Comparison of ENCODE assay signal across 27 mouse cellular contexts in genomic region chr17:63057740-63058388, GRCm38 (mm10).
DNase-seq lines count a peak whose midpoint lies in the region; ATAC-seq and TF ChIP-seq lines count a peak whose summit lies in the region.
"Had no signal": no experiment of that assay in that cellular context is flagged by ENCODE, and none has a peak within 500 bp of the region (broad histone marks: within the 10 kb centered on the region; RNA-seq: fewer than 3 reads in every experiment).

No protein-coding gene starts in this region.

- TF ChIP-seq CTCF in brain, embryonic 14.5 days (IDR thresholded peaks at IDR 0.05; ENCODE audit: borderline replicate concordance, extremely low read depth, insufficient read depth, insufficient read length), result no peak

- H3K9ac ChIP-seq in forebrain, embryonic 11.5 days (ENCODE audit: low read length), result no peak overlapping the region
- no peak overlapping the region for H3K9ac ChIP-seq in forebrain, embryonic 12.5 days
- no peak overlapping the region for H3K9ac ChIP-seq in forebrain, embryonic 16.5 days (replicated peaks; ENCODE audit: low read depth, low read length)
- H3K9ac ChIP-seq: embryonic facial prominence, embryonic 12.5 days; heart, embryonic 13.5 days; hindbrain, embryonic 13.5 days; liver, embryonic 13.5 days; midbrain, embryonic 13.5 days had no signal

- 0 out of 2 replicates have a peak, but pooled peaks cover 7% of the 10 kb centered on the region for H3K4me1 ChIP-seq in forebrain, embryonic 11.5 days (replicated peaks; ENCODE audit: control insufficient read depth, insufficient read depth, low read length)
- H3K4me1 ChIP-seq in forebrain, embryonic 12.5 days, result peaks cover 14% of the 10 kb centered on the region; the same call in 1 of the 2 replicates
- H3K4me1 ChIP-seq in forebrain, embryonic 16.5 days (replicated peaks; ENCODE audit: control insufficient read depth, insufficient read depth, low read length), result peaks cover 5% of the 10 kb centered on the region
- H3K4me1 ChIP-seq: embryonic facial prominence, embryonic 12.5 days; heart, embryonic 13.5 days; liver, embryonic 13.5 days; megakaryocyte, embryonic 14.5 days had no signal

- H3K4me2 ChIP-seq in forebrain, embryonic 11.5 days (ENCODE audit: low read depth, low read length, severe bottlenecking), result no peak overlapping the region
- no peak overlapping the region for H3K4me2 ChIP-seq in forebrain, embryonic 12.5 days
- no peak overlapping the region for H3K4me2 ChIP-seq in forebrain, embryonic 16.5 days (ENCODE audit: low read length)
- H3K4me2 ChIP-seq: embryonic facial prominence, embryonic 12.5 days; heart, embryonic 13.5 days; hindbrain, embryonic 13.5 days; liver, embryonic 13.5 days; midbrain, embryonic 13.5 days had no signal

- no peak overlapping the region for H3K4me3 ChIP-seq in forebrain, embryonic 11.5 days (ENCODE audit: low read depth, low read length)
- no peak overlapping the region for H3K4me3 ChIP-seq in forebrain, embryonic 12.5 days (replicated peaks)
- no peak overlapping the region for H3K4me3 ChIP-seq in forebrain, embryonic 16.5 days (replicated peaks; ENCODE audit: low read length)
- H3K4me3 ChIP-seq: embryonic facial prominence, embryonic 12.5 days; erythroblast, embryonic 14.5 days; heart, embryonic 13.5 days; hindbrain, embryonic 13.5 days; liver, embryonic 13.5 days; megakaryocyte, embryonic 14.5 days; midbrain, embryonic 13.5 days had no signal

- ATAC-seq in forebrain, embryonic 11.5 days (replicated peaks; ENCODE audit: low FRiP score), result no peak
- ATAC-seq in forebrain, embryonic 12.5 days (ENCODE audit: low FRiP score), result no peak
- peak; percentile 48; the same call in 1 of the 2 replicates for ATAC-seq in forebrain, embryonic 16.5 days
- ATAC-seq: inflammation-experienced regulatory T-cells, adult 6 months; midbrain, embryonic 13.5 days had no signal

- DNase-seq in forebrain, embryonic 11.5 days (ENCODE audit: low spot score), result peak; percentile 10
- DNase-seq in layer of hippocampus, adult 11-12 months (ENCODE audit: low spot score), result peak; percentile 50
- no peak for DNase-seq in layer of hippocampus, adult 9-10 months (ENCODE audit: low spot score)
- peak; percentile 65 for DNase-seq in brain, embryonic 14.5 days (ENCODE audit: low read depth)
- no peak for DNase-seq in embryo, embryonic 11 days
- no peak for DNase-seq in kidney, adult 8-10 months
- DNase-seq: B cell, adult 2 months; cerebellum, adult 9-10 months; gastrocnemius, postnatal 10 days; kidney, adult 18-20 months; kidney, postnatal 10 days; liver, embryonic 13.5 days; lung, adult 2 months; lung, postnatal 36 days; right cerebral cortex, postnatal 14 days; spleen, adult 18-20 months had no signal

- no peak for TF ChIP-seq POLR2A in brain, embryonic 14.5 days (IDR thresholded peaks at IDR 0.05; ENCODE audit: borderline replicate concordance, extremely low read depth, insufficient read depth, insufficient read length, poor library complexity, severe bottlenecking)

- H3K27me3 ChIP-seq in forebrain, embryonic 11.5 days (ENCODE audit: control insufficient read depth, insufficient read depth, low read length), result no peaks in the 10 kb centered on the region
- no peaks in the 10 kb centered on the region for H3K27me3 ChIP-seq in forebrain, embryonic 12.5 days
- no peaks in the 10 kb centered on the region for H3K27me3 ChIP-seq in forebrain, embryonic 16.5 days (replicated peaks; ENCODE audit: control insufficient read depth, insufficient read depth, low read length)
- H3K27me3 ChIP-seq: CH12.LX; embryonic facial prominence, embryonic 12.5 days; heart, embryonic 13.5 days; hindbrain, embryonic 13.5 days; liver, embryonic 13.5 days; megakaryocyte, embryonic 14.5 days; midbrain, embryonic 13.5 days had no signal

- WGBS in forebrain, embryonic 11.5 days, result 86% methylated on average over 15 of the region's 15 CpGs
- 82% methylated on average over 15 of the region's 15 CpGs for WGBS in forebrain, embryonic 12.5 days
- 61% methylated on average over 15 of the region's 15 CpGs for WGBS in forebrain, embryonic 16.5 days

- H3K27ac ChIP-seq in forebrain, embryonic 11.5 days (ENCODE audit: low read depth, low read length), result no peak overlapping the region
- no peak overlapping the region for H3K27ac ChIP-seq in forebrain, embryonic 12.5 days
- H3K27ac ChIP-seq in forebrain, embryonic 16.5 days (ENCODE audit: low read length), result no peak overlapping the region
- H3K27ac ChIP-seq: embryonic facial prominence, embryonic 12.5 days; heart, embryonic 13.5 days; hindbrain, embryonic 13.5 days; liver, embryonic 13.5 days; midbrain, embryonic 13.5 days had no signal

- H3K9me3 ChIP-seq in forebrain, embryonic 11.5 days (ENCODE audit: control insufficient read depth, low read length), result no peaks in the 10 kb centered on the region
- no peaks in the 10 kb centered on the region for H3K9me3 ChIP-seq in forebrain, embryonic 12.5 days
- no peaks in the 10 kb centered on the region for H3K9me3 ChIP-seq in forebrain, embryonic 16.5 days (ENCODE audit: control insufficient read depth, low read length)
- H3K9me3 ChIP-seq: embryonic facial prominence, embryonic 12.5 days; G1E; heart, embryonic 13.5 days; hindbrain, embryonic 13.5 days; liver, embryonic 13.5 days; megakaryocyte, embryonic 14.5 days; midbrain, embryonic 13.5 days had no signal

- no peaks in the 10 kb centered on the region for H3K36me3 ChIP-seq in forebrain, embryonic 11.5 days (ENCODE audit: control insufficient read depth, insufficient read depth, low read length)
- H3K36me3 ChIP-seq in forebrain, embryonic 12.5 days (replicated peaks), result no peaks in the 10 kb centered on the region
- H3K36me3 ChIP-seq in forebrain, embryonic 16.5 days (ENCODE audit: control insufficient read depth, insufficient read depth), result no peaks in the 10 kb centered on the region
- H3K36me3 ChIP-seq: embryonic facial prominence, embryonic 12.5 days; hindbrain, embryonic 13.5 days; liver, embryonic 13.5 days had no signal

Comparison
In these comparisons a context has a peak if more than half of its experiments do, and no peak if none do; other contexts are left out.
1. DNase-seq: peak in forebrain, embryonic 11.5 days (single experiment), layer of hippocampus, adult 11-12 months (single experiment) and brain, embryonic 14.5 days (single experiment); none in layer of hippocampus, adult 9-10 months (single experiment), embryo, embryonic 11 days (single experiment) and kidney, adult 8-10 months (0 of 2).